Mouse (Mus musculus): ENCODE data around the gene Sycp2l.

- no peak for TF ChIP-seq EP300 (IDR thresholded peaks at IDR 0.05; ENCODE audit: insufficient read depth, low read depth, low read length)
- TF ChIP-seq CTCF (IDR thresholded peaks at IDR 0.05; ENCODE audit: low read depth, low read length), result no peak
Measured at GRCm38 (mm10) chr13:41203691-41204090, 89.6 kb downstream of the Sycp2l start.
